Mouse (Mus musculus): ENCODE results near the gene Arid3a.

- TF ChIP-seq POLR2A (IDR thresholded peaks at IDR 0.05; ENCODE audit: low read depth, low read length) (no peak), CTCF (conservative IDR thresholded peaks at IDR 0.05; ENCODE audit: insufficient read depth, insufficient read length, low read depth, low read length) (no peak)
Observed at GRCm38 (mm10) chr10:79896814-79897213, 30.0 kb upstream of the Arid3a start.
